Mouse (Mus musculus) embryonic facial prominence, embryonic 12.5 days (tissue): ENCODE data around the gene Ei24. TPM values are rescaled to one million over a fixed set of nuclear protein-coding genes. Genes with fewer than 3 reads are reported as not detected.
A peak's percentile ranks its signal among the peaks of the same experiment; 100 is the strongest.

Experiments
- ATAC-seq: fragments of 200-750 bp; cut with Nextera tagmentation; 2 replicates; pipeline ENCODE4 v1.8.0; 2017; ENCODE audit not compliant: insufficient number of reproducible peaks, insufficient read depth, low FRiP score, low TSS enrichment
- H3K27ac ChIP-seq: fragments of 300-500 bp; sonication (generic); 2 replicates; pipeline ENCODE4 v1.5.1; 2016; ENCODE audit warnings: mild to moderate bottlenecking
- H3K27me3 ChIP-seq: fragments of 300-500 bp; sonication (generic); 2 replicates; pipeline ENCODE4 v1.6.1; 2016; ENCODE audit warnings: mild to moderate bottlenecking, moderate library complexity
- H3K36me3 ChIP-seq: fragments of 300-500 bp; sonication (generic); 2 replicates; pipeline ENCODE4 v1.6.1; 2016; ENCODE audit warnings: mild to moderate bottlenecking
- H3K4me1 ChIP-seq: fragments of 300-500 bp; sonication (generic); 2 replicates; pipeline ENCODE4 v1.6.1; 2016
- H3K4me2 ChIP-seq: fragments of 300-500 bp; sonication (generic); replicated peaks from 2 replicates; pipeline ENCODE4 v1.6.1; 2016; ENCODE audit warnings: mild to moderate bottlenecking, moderate library complexity
- H3K4me3 ChIP-seq: fragments of 300-500 bp; sonication (generic); 2 replicates; pipeline ENCODE4 v1.5.1; 2016; ENCODE audit warnings: mild to moderate bottlenecking
- H3K9ac ChIP-seq: fragments of 300-500 bp; sonication (generic); 2 replicates; pipeline ENCODE4 v1.6.1; 2016; ENCODE audit warnings: mild to moderate bottlenecking, moderate library complexity
- H3K9me3 ChIP-seq: fragments of 300-500 bp; sonication (generic); 2 replicates; pipeline ENCODE4 v1.6.1; 2016; ENCODE audit warnings: mild to moderate bottlenecking, moderate library complexity
- WGBS: fragments of 180-500 bp; shearing (Covaris S2); methylation state at CpG from one replicate; pipeline ENCODE4 v1.1.7; 2016; 5-methylcytosine and 5-hydroxymethylcytosine counted together
- polyA plus RNA-seq: library from polyadenylated mRNA; unstranded; fragments of >200 nt; fragmentation: Nextera tagmentation; extraction: Ambion mirVana; gene quantifications from 2 replicates; pipeline ENCODE4 v1.2.1, GENCODE M21; 2016

Ei24 gene
- polyA plus RNA-seq, result 118 and 121 TPM in 2 replicates

DNA sequence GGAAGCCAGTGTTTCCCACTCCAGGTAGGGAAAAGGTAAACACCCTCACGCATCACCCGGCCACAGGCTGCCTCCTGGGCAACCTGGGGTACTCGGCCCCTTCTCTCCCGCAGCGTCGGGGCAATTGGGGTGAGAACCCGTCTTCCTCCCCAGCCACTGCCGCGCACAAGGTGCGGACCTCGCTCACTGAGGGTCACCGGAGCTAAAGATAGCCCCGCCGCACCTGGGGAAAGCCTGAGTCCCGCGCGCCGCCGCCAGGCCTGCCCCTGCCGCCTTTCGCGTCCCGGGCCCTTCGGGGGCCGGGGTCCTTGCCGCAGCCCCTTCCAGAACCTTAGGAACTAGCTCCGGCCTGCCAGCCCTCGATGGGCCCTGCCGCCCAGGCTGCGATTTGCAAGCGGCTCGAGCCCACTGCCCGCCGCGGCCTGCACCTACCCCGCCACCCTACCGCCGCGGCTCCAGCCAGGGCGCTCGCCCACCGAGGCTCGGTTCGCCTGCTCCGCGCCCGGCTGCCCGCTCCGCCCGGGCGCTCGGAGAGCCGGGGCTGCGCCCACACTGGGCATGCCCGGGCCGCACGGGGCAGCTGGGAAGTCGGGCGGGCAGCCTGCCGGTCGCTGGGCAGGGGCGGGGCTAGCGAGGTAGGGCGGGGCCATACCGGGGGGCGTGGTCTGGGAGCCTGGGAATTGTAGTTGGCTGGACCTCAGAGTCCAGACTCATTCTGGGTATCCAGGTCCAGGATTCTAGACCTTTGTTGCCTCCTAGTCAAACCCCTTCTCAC is at the start of gene Ei24:
Gene Ei24, minus strand, starts transcription at position 613 of the 775 bp plus-strand sequence.
- Histone ChIP-seq H3K36me3 (peaks cover 7% of the 10 kb centered on the region), H3K9me3 (no peaks in the 10 kb centered on the region), H3K9ac (peak within 1 kb of the TSS; percentile 97), H3K27ac (peak within 1 kb of the TSS; percentile 78; the same call in 1 of the 2 replicates), H3K4me2 (peak within 1 kb of the TSS; percentile 79), H3K4me3 (peak within 1 kb of the TSS; percentile 89), H3K4me1 (peaks cover 7% of the 10 kb centered on the region; the same call in 1 of the 2 replicates), H3K27me3 (no peaks in the 10 kb centered on the region)
- peak; percentile 98 for ATAC-seq
- WGBS, result under 1% methylated on average over 63 of the region's 66 CpGs

DNA sequence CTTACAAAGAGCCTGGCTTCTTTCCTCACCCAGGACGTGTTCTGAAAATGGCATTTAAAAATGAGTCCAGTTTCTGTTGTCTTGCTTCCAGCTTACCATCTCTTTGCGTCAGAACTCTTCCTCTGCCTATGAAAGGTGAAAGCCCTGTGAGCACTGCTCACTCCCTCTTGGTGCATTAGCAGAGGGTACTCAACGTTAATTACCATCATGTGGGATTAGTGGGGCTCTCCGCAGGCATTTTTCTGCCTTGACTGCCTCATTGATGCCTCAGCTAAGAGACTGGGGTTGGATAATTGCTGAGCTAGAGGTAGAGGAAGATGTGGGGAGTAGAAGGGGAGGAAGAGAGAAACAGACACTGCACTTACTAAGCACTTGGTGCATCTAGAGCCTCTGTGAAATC is 49.2 kb upstream of the Ei24 start:
- no peak overlapping the region for H3K4me3 ChIP-seq
- H3K27me3 ChIP-seq, result no peaks in the 10 kb centered on the region
- peaks cover 22% of the 10 kb centered on the region; the same call in 1 of the 2 replicates for H3K36me3 ChIP-seq
- no peaks in the 10 kb centered on the region for H3K4me1 ChIP-seq
- H3K27ac ChIP-seq, result no peak overlapping the region
- ATAC-seq, result no peak
- H3K4me2 ChIP-seq, result no peak overlapping the region
- no peaks in the 10 kb centered on the region for H3K9me3 ChIP-seq
- WGBS, result 32% methylated on average over 4 of the region's 4 CpGs
- H3K9ac ChIP-seq, result no peak overlapping the region

DNA sequence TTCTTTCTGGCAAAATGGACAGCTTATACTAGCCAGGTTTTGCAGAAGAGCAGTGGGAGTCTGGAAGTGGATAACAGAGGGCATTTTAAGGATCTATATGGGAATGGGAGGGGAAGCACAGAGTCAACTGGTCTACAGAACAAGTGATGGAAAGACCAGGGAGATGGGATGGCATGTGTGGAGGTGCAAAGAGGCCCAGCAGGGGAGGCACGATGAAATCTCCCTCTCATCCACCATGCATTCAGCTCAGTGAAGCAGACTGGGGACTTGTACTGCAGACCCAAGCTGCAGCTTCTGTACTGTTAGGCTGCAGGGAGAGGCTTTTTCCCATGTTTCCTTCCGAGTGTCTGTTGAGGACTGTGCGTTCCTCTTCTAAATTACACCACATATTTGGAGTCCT is 36.7 kb upstream of the Ei24 start:
- Histone ChIP-seq H3K4me1 (no peaks in the 10 kb centered on the region), H3K4me2 (peak overlapping the region; percentile 76), H3K36me3 (no peaks in the 10 kb centered on the region), H3K9ac (peak overlapping the region; percentile 62), H3K9me3 (no peaks in the 10 kb centered on the region), H3K27ac (no peak overlapping the region), H3K4me3 (peak overlapping the region; percentile 57), H3K27me3 (no peaks in the 10 kb centered on the region)
- whole genome bisulfite sequencing, result 50% methylated on average over 3 of the region's 3 CpGs
- 0 out of 2 replicates have a peak, but pooled peaks have one; percentile 6 for ATAC-seq

DNA sequence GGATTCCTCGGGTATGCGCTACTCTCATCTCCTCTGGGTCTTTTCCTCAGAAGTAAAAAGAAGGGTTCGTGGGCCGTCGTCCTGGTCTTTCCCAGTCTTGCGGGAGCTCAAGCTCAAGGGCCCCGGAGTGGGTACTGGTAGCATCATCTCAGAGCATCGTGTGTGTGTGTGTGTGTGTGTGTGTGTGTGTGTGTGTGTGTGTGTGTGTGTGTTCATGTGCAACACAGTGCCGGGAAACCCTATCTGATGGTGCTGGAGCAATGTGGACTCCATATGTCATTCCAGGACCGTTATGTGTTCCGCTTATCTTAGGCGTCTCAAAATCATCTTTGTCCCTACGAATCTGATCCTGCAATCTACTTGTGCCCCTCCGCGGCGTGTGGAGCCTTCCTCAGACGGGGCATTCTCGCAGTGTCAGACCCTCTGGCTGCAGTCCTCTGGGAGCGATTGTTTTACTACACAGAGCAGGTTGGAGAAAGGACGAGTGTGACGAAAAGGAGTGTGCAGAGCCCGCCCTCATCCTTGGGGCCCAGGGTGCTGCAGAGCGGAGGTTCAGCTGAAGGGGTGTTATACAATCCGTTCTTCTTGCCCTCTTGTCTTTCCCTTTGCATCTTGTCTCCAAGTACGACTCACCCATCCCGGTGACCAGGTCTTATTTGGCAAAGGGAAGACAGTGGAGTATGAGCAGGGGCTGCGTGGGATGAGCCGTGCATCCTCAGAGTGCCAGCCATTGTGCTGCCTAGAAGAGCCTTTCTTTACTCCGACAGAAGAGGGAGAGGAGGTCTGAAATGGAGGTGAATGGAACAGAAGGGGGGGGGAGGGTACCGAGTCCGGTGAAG is 36.1 kb upstream of the Ei24 start:
- Histone ChIP-seq H3K36me3 (no peaks in the 10 kb centered on the region), H3K9ac (peak overlapping the region; percentile 62), H3K27ac (peak overlapping the region; percentile 72), H3K27me3 (no peaks in the 10 kb centered on the region), H3K4me1 (no peaks in the 10 kb centered on the region), H3K4me2 (peak overlapping the region; percentile 76), H3K4me3 (peak overlapping the region; percentile 57), H3K9me3 (no peaks in the 10 kb centered on the region)
- ATAC-seq, result peak; percentile 61; the same call in 1 of the 2 replicates
- WGBS, result 2% methylated on average over 31 of the region's 31 CpGs

DNA sequence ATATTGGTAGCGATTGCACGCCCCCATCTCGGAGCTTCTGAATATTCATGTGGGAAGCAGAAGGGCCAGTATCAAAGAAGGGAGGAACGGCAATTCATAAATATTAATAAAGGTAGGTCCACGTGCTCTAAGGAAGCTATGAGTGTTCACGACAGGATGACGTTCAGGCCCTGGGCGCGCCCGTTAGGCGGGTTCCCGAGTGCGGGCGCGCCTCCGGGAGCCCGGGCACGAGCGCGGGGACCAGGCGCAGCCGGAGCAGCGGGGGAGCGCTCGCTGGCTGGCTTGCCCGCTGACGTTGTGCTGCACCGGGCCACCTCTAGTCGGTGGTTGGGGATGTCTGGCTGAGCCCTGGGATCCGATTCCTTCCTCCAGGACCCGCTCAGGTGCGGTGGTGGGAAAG is 35.3 kb upstream of the Ei24 start:
- no peaks in the 10 kb centered on the region for H3K27me3 ChIP-seq
- peak overlapping the region; percentile 62 for H3K9ac ChIP-seq
- peak; percentile 87 for ATAC-seq
- H3K9me3 ChIP-seq, result no peaks in the 10 kb centered on the region
- no peaks in the 10 kb centered on the region for H3K36me3 ChIP-seq
- H3K4me1 ChIP-seq, result no peaks in the 10 kb centered on the region
- H3K27ac ChIP-seq, result peak overlapping the region; percentile 72
- WGBS, result under 1% methylated on average over 32 of the region's 32 CpGs
- H3K4me2 ChIP-seq, result peak overlapping the region; percentile 76
- peak overlapping the region; percentile 57 for H3K4me3 ChIP-seq

DNA sequence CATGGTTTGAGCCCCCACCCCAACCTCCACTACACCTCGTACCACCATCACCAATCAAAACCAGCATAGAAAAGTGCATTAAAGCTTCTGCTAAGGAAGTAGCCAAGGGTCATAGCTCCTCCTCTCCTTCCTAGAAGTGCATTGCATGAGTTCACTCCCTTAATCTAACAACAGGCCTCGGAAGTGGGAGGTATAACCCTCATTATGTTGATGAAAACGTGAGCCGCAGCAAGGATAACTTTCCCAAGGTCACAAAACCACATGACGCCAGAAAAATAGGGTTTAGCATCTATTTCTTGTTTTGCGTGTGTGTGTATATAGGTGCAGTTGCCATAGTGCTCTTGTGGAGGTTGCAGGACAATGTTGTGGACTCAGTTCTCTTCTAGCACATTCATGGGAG is 34.2 kb upstream of the Ei24 start:
- no peak overlapping the region for H3K4me3 ChIP-seq
- no peak overlapping the region for H3K27ac ChIP-seq
- no peaks in the 10 kb centered on the region for H3K36me3 ChIP-seq
- no peaks in the 10 kb centered on the region for H3K4me1 ChIP-seq
- H3K9me3 ChIP-seq, result no peaks in the 10 kb centered on the region
- H3K27me3 ChIP-seq, result no peaks in the 10 kb centered on the region
- H3K4me2 ChIP-seq, result no peak overlapping the region
- no peak for ATAC-seq
- H3K9ac ChIP-seq, result no peak overlapping the region
- WGBS, result 72% methylated on average over 6 of the region's 6 CpGs

DNA sequence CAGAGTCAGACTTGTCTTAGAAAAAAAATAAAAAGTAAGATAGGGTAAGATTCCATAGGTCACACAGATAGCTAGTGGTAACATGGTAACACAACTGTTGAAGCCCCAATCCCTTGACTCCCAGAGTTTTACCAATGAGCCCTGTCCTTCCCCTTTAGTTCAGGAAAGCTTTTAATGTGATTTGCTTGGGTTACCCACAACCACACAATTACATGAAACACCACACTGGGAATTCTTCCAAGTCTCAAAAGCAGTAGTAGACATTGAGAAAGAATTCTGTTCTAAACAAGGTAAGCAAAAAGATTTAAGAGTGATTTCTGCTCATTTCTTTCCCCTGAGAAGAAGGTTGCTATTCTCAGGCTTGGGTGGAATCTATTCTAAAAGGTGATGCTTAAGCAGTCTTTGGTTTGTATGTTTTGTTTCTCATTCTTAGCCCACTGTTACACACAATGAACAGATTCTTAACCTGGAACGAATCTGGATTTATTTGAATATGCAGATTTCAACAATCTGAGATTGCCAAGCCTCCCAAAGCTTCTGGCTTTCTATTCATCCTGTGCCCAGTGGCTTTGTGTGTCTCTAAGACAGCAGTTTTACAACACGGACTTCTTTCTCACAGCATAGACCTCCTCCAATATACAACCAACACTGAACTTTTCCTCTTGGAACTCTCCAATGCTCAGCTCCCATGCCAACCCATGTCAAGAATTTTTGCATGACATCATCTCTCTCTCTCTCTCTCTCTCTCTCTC is 29.6 kb upstream of the Ei24 start:
- H3K9ac ChIP-seq, result no peak overlapping the region
- 58% methylated on average over 2 of the region's 2 CpGs for WGBS
- H3K4me2 ChIP-seq, result no peak overlapping the region
- no peaks in the 10 kb centered on the region for H3K27me3 ChIP-seq
- no peak overlapping the region for H3K27ac ChIP-seq
- no peaks in the 10 kb centered on the region for H3K36me3 ChIP-seq
- no peaks in the 10 kb centered on the region for H3K9me3 ChIP-seq
- ATAC-seq, result no peak
- H3K4me1 ChIP-seq, result peaks cover 4% of the 10 kb centered on the region; the same call in 1 of the 2 replicates
- no peak overlapping the region for H3K4me3 ChIP-seq

DNA sequence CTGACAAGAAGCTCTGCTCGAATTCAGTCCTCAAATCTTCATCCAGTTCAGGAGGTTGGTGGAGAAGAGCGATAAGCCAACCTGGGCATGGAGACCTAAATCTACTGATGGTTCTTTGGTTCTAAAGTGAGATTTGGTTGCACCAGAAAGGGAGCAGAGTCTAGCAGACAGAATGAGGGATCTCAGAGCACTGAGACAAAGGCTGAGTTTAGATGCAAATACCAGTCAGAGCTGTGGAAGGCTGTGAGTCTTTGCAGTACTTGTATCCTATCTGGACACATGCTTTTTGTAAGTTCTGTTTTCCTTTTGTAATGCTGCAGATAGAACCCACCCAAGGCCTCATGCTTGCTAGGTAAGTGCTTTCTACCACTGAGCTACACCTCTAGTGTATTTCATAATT is 24.8 kb upstream of the Ei24 start:
- Histone ChIP-seq H3K27me3 (no peaks in the 10 kb centered on the region), H3K27ac (peak overlapping the region; percentile 78; the same call in 1 of the 2 replicates), H3K9ac (no peak overlapping the region), H3K4me3 (0 out of 2 replicates have a peak overlapping the region, but pooled peaks have one; percentile 3), H3K4me2 (peak overlapping the region; percentile 43), H3K36me3 (no peaks in the 10 kb centered on the region), H3K9me3 (no peaks in the 10 kb centered on the region), H3K4me1 (peaks cover 10% of the 10 kb centered on the region; the same call in 1 of the 2 replicates)
- ATAC-seq, result no peak
- 38% methylated on average over 2 of the region's 2 CpGs for WGBS

DNA sequence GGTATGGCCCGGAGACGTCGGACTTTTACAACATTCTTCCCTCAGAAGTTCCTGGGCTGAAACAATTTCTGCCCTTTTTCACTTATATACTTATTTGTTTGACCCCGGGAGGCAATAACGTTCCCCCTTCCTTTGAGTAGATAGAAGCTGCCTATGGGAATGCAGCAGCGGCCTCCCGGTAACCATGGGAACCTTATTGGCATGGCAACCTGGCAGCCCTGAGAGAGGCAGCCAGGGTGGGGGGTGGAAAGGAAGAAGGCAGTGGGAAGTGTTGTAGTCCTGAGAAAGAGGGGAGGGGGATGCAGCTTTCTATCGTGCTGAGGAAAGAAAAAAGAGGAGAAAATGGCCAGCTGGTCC is 24.4 kb upstream of the Ei24 start, which contains the start of gene Fez1:
Gene Fez1, plus strand, starts transcription at position 221 of the 357 bp plus-strand sequence.
- WGBS, result 2% methylated on average over 8 of the region's 8 CpGs

DNA sequence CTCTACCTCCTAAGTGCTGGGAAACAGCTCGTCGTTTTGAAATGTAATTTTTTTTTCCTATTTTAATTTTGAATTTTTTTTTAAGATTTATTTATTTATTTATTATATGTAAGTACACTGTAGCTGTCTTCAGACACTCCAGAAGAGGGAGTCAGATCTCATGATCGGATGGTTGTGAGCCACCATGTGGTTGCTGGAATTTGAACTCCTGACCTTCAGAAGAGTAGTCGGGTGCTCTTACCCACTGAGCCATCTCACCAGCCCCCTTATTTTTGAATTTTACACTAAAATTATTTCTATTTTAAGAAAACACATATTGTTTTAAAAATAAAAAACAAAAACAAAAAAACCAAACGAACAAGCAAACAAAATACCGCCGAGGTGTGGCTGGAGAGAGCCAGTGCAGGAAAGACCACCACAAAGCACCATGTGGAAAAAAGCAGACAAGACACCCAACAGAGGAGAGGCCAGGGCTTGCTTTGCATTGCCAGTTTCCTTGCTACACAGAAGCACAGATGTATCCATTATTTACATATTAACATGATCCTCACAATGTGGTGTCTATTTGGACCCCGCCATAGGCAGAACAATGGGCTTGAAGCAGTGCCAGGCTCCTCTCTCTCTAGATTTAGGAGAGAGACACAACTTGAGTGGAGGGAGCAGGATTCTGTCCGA is 23.9 kb upstream of the Ei24 start:
- ATAC-seq, result 0 out of 2 replicates have a peak, but pooled peaks have one; percentile 58

More for the DNA sequence above, 24.4 kb upstream of the Ei24 start, which contains the start of gene Fez1:
- H3K4me3 ChIP-seq, result 0 out of 2 replicates have a peak within 1 kb of the TSS, but pooled peaks have one; percentile 3
- peak; percentile 90 for ATAC-seq
- no peak within 1 kb of the TSS for H3K9ac ChIP-seq
- H3K4me2 ChIP-seq, result peak within 1 kb of the TSS; percentile 43
- no peaks in the 10 kb centered on the region for H3K36me3 ChIP-seq
- H3K9me3 ChIP-seq, result no peaks in the 10 kb centered on the region
- no peaks in the 10 kb centered on the region for H3K27me3 ChIP-seq
- peak within 1 kb of the TSS; percentile 78 for H3K27ac ChIP-seq
- peaks cover 10% of the 10 kb centered on the region; the same call in 1 of the 2 replicates for H3K4me1 ChIP-seq

More for the DNA sequence above, 23.9 kb upstream of the Ei24 start:
- H3K4me2 ChIP-seq, result peak overlapping the region; percentile 43
- H3K9ac ChIP-seq, result no peak overlapping the region
- H3K36me3 ChIP-seq, result no peaks in the 10 kb centered on the region
- peaks cover 10% of the 10 kb centered on the region; the same call in 1 of the 2 replicates for H3K4me1 ChIP-seq
- H3K9me3 ChIP-seq, result no peaks in the 10 kb centered on the region
- no peaks in the 10 kb centered on the region for H3K27me3 ChIP-seq
- 0 out of 2 replicates have a peak overlapping the region, but pooled peaks have one; percentile 3 for H3K4me3 ChIP-seq
- peak overlapping the region; percentile 78 for H3K27ac ChIP-seq
- WGBS, result 39% methylated on average over 9 of the region's 9 CpGs
